Mouse (Mus musculus): Measurements from ENCODE around the gene Hvcn1.

Hvcn1 gene

DNA sequence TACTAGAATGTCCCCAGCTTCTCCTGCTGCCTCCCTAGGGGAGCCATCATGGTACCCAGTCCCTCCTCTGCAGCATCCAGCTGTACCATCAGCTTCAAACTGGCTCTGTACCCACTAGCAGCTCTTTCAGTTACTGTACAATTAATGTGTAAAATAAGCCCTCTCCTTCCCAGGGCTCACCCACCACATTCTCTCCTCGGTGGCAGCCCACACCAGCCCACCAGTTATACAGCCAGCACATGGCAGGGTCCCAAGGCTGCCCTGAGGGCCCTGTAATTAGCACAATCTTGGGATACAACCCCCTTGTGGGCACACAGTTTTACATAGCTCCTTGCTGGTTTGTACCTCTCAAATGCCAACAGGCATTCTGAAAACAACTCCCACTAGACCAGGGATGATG, 34.4 kb downstream of the Hvcn1 start:
- no peak for TF ChIP-seq GATA4 (IDR thresholded peaks at IDR 0.05; ENCODE audit: insufficient replicate concordance, low read length)

GRCm38 (mm10) chr5:122242521-122243123, 36.0 kb downstream of the Hvcn1 start:
- TF ChIP-seq GATA4 (IDR thresholded peaks at IDR 0.05; ENCODE audit: insufficient replicate concordance, low read length) = no peak

GRCm38 (mm10) chr5:122243781-122244523, 37.3 kb downstream of the Hvcn1 start:
- TF ChIP-seq GATA4 (IDR thresholded peaks at IDR 0.05; ENCODE audit: insufficient replicate concordance, low read length) = no peak

DNA sequence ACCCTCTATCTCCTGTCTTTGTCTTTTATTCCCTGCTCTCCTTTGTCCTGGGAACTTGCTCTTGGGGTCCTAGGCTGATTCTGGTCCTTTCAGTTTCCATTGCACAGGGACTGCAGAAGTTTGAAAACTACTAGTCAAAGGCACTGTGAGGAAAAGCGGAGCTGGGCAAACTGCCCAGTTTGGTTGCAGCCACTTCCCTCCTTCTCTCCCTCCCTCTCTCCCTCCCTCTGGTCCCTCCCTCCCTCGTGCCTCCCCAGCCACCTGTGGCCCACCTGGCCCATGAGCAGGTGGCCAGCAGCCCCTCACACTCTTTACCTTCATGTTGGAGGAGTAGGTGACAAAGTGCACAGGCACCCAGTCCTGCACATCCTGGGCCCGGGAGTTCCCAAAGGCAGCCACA, 38.6 kb downstream of the Hvcn1 start:
- TF ChIP-seq GATA4 (IDR thresholded peaks at IDR 0.05; ENCODE audit: insufficient replicate concordance, low read length) = no peak

GRCm38 (mm10) chr5:122246547-122247167, 40.1 kb downstream of the Hvcn1 start:
- TF ChIP-seq GATA4 (IDR thresholded peaks at IDR 0.05; ENCODE audit: insufficient replicate concordance, low read length) = no peak

DNA sequence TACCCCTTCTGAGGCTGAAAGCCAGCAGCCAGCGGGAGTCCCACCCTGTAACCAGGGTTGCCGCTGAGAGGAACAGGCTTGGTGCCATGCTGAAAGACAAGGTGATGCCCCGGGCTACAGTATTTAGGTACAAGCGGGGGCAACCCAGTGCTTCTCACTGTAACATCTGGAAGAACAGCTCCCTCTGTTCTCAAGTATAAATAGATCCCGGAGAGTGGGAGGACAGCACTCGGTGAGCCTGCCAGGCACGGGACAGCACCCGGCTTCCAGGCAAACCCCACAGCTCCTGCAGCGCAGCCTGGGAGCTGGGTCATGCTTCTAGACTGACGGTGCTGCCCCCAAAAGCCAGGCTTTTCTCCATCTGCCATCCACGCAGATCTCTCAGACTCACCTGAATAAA, 40.9 kb downstream of the Hvcn1 start:
- TF ChIP-seq GATA4 (IDR thresholded peaks at IDR 0.05; ENCODE audit: insufficient replicate concordance, low read length) = no peak

GRCm38 (mm10) chr5:122247934-122248333, 41.3 kb downstream of the Hvcn1 start:
- TF ChIP-seq GATA4 (IDR thresholded peaks at IDR 0.05; ENCODE audit: insufficient replicate concordance, low read length) = no peak

DNA sequence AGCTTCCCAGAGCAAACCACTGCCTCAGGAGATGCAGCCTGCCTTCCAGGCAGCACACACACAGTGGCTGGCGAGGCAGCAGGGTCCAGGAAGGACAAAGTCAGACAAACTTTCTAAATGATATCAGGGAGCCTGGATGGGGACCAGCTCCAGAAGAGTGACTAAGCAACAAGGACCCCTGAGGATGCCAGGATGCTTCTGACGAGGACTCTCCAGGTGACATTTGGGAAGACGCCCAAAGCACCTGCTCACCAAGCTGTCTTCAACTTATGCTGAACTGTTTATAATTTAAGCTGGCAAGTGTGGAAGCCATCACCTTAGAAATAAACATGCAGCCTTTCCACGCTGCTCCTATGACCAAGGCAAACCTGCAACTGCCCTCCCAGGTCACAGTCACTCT, 42.7 kb downstream of the Hvcn1 start:
- no peak for TF ChIP-seq GATA4 (IDR thresholded peaks at IDR 0.05; ENCODE audit: insufficient replicate concordance, low read length)

- TF ChIP-seq GATA4 (IDR thresholded peaks at IDR 0.05; ENCODE audit: insufficient replicate concordance, low read length) = no peak
These were observed 45.4 kb downstream of the Hvcn1 start for GRCm38 (mm10) chr5:122251895-122252606.

DNA sequence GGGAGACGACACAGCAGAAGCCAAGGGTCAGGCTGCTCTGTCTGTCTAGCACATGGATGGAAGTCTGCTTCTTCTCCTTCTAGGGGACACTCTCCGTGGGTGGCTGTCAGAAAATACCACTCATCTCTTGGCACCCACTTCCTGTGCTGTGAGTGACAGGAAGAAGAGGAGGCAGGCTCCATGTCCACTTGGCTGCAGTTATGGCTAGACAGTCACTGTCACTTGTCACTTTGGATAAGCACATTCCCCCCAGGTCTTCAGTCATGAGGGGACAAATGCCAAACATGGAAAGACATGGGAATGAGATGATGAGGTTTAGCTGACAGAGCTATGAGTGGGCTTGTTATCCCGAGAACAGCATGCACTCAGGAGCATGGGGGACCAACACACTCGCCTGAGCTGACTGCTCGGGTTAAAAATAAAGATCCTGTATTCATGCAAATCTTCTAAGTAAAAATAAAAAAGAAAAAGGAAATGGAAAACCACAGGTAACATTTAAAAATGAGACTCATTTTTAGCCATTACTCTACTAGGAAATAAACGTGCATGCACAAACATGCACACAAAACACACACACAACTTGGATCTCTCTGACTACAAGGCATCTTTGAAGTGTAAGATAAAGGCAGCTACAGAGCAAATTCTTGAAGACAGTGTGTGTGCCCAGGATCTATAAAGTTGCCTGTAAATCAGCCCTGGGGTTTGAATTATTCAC, 51.6 kb downstream of the Hvcn1 start:
- no peak for TF ChIP-seq GATA4 (IDR thresholded peaks at IDR 0.05; ENCODE audit: insufficient replicate concordance, low read length)

DNA sequence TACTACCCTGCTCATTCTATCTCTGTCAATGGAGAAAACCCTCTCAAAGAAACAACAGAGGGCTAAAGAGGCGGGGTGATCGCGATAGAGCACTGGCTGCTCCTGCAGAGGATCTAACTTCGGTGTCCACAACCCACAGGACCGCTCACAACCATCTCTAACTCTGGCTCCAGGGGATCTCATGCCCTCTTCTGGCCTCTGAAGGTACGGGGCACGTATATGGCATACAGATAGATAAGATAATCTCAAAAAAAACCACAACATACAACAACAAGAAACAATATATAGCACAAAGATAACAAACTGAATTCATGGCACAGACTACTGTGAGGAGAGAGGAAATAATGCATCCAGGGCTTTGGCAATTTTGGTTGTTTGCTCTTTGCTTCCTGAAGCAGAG, 55.5 kb downstream of the Hvcn1 start:
- TF ChIP-seq GATA4 (IDR thresholded peaks at IDR 0.05; ENCODE audit: insufficient replicate concordance, low read length) = no peak

- no peak for TF ChIP-seq GATA4 (IDR thresholded peaks at IDR 0.05; ENCODE audit: insufficient replicate concordance, low read length)
These were observed 57.6 kb downstream of the Hvcn1 start, which contains the start of gene Tctn1 for GRCm38 (mm10) chr5:122263933-122264905. Gene Tctn1, minus strand, starts transcription at chr5:122264460.

GRCm38 (mm10) chr5:122265187-122265586, 58.6 kb downstream of the Hvcn1 start:
- TF ChIP-seq GATA4 (IDR thresholded peaks at IDR 0.05; ENCODE audit: insufficient replicate concordance, low read length) = no peak

DNA sequence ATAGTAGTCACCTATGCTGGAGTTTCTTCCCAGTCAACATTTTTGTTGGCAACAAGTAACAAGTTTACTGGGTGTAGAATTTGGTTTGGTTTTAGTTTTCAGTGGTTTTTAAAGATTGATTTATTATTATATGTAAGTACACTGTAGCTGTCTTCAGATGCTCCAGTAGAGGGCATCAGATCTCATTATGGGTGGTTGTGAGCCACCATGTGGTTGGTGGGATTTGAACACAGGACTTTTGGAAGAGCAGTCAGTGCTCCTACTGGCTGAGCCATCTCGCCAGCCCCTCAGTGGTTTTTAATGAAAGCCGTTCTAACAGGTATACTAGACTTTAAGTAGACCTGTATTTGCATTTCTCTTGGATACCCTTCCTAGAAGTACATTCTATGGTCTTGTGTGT, 59.3 kb downstream of the Hvcn1 start:
- no peak for TF ChIP-seq GATA4 (IDR thresholded peaks at IDR 0.05; ENCODE audit: insufficient replicate concordance, low read length)
